Mouse (Mus musculus): ENCODE results near the gene Nom1.

DNA sequence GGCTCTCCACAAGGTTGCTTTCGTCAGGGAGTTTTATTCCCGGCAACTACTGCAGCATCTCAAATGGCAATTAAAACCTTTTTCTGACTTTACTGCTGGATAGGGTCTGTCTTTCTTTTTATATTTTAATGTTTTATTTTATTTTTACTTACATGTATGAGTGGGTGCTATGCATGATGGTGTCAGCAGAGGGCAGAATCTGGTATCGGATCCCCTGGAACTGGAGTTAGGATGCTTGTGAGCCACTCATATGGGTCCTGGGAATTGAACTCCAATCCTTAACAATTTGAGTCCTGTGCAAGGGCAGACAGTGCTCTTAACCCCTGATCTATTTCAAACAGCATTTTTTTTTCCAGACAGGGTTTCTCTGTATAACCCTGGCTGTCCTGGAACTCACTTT lies 21.4 kb upstream of the Nom1 start:
- TF ChIP-seq CTCF (IDR thresholded peaks at IDR 0.05) (peak; percentile 36), POLR2A (IDR thresholded peaks at IDR 0.05; ENCODE audit: insufficient read depth, low read depth, low read length) (no peak), EP300 (IDR thresholded peaks at IDR 0.05; ENCODE audit: insufficient read depth, low read depth, low read length) (no peak)
